Mouse (Mus musculus): ENCODE results near the gene Unc45a.

DNA sequence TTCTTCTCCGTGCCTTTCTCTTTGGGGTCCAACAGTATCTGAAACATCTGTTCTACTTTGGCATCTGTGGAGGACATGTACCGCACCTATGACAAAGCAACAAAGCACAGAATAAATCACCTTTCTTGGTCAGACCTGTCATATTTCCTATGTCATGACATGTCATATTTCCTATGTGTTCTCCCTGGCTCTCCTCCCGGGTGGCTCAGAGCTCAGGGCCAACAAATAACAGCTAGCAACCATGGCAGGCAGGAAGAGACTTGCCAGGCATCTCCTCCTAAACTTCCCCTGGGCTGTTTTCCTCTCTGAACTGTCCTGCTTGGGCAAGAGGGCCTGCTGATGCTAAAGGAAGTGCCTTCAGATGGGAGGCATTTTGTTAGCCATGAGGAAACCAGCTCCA, 3.9 kb downstream of the Unc45a start:
- TF ChIP-seq POLR2A (IDR thresholded peaks at IDR 0.05; ENCODE audit: control insufficient read depth, extremely low read depth, insufficient read depth, low read length, poor library complexity) = no peak
- TF ChIP-seq CTCF (IDR thresholded peaks at IDR 0.05; ENCODE audit: borderline replicate concordance, control insufficient read depth, extremely low read depth, insufficient read depth, low read length, poor library complexity) = no peak
